Mouse (Mus musculus): ENCODE measurements around the gene Osbp2. TPM values are rescaled to one million over a fixed set of nuclear protein-coding genes. Genes with fewer than 3 reads are reported as not detected.

Osbp2 gene
- total and polyA plus RNA-seq, 3 experiments = 2.2 to 3.7 (median 2.2) TPM

DNA sequence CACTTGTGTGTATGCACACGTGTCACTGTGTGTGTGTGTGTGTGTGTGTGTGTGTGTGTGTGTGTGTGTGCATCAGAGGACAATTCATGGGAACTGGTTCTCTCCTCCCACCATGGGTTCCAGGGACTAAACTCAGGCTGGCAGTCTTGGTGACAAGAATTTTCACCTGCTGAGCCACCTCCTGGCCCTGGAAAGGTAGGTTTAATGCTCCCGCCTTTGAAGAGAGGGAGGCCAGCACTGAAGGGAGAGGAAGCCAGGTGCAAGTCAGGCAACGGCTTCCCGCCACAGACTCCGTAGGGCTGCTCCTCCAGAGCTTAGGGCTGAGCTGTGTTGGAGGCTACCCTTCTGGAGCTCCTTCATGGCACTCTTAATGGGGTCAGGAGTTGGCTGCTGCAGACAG, 104.3 kb downstream of the Osbp2 start:
- no peak for DNase-seq

GRCm38 (mm10) chr11:3755341-3755740, 108.4 kb downstream of the Osbp2 start:
- DNase-seq = no peak

DNA sequence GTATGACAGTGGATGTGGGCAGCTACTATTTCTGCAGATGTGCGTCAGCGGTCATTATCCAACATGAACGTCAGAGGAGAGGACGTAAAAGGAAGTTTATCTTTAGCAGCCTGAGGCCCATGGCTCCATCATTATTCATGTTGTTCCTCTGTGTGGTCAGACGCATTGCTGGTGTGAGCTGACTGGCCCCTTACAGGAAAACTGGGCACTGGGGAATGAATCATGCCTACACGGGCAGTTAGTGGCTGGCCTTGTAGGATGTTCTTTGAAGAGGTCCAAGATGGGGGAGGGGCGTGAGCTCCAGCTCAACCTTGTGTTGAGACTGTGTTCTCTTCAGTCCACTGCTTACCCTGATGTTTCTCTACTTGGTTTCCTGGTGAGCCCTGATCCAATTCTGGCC, 109.0 kb downstream of the Osbp2 start:
- peak; percentile 49 for DNase-seq

DNA sequence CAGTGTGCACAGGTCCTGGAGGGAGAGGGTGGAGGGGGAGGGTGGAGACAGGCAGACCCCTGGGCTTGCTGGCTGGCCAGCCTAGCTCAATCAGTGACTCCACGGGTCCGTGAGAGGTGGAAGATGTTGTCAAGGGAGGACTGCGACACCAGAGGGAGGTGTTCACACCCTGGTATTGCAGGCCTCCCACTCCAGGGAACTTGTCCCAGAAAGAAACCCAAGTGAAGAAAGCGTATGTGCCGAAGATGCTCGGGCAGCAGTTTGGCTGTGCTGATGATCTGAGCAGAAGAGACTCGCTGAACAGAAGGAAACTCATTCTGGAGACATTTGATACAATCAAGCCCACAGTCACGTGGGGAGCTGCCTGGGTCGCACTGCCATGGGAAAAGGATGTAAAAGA, 109.8 kb downstream of the Osbp2 start:
- no peak for DNase-seq

- no peak for DNase-seq
Measured at GRCm38 (mm10) chr11:3752766-3753165, 110.9 kb downstream of the Osbp2 start.

DNA sequence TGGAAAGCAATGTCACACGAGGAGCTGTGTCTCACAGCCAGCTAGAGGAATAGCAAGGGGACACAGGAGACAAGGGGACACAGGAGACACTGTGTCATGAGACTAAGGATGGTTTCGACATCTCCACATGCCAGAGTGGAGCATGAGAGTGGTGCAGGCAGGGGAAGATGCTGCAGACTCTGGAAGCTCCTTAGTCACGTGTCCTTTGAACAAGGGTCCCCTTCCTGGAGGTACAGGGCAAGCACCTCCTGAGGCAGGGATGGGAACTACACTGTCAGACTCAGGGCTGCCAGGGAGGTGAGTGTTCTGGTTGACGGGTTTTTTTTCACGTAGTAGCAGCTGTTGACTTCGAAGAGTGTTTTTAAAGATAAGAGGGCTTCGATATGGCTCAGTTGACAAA, 113.9 kb downstream of the Osbp2 start:
- no peak for DNase-seq

DNA sequence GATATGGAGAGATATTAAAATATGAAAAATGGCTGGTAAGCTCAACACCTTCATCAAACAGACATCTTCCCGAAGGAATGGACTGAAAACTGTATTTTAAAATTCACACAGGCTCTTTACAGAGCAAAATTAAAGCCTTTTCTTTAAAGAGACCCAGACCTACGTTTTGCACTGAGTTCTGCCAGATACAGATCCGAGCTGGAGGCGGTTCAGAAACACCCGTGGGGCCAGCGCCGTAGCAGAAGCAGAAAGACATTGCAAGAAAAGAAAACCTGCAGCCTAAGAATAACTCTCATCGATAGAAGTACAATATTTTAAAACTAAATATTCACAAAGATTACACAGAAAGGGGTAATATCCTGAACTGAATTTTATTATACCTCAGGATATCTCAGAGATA, 121.3 kb downstream of the Osbp2 start:
- DNase-seq = no peak

GRCm38 (mm10) chr11:3741183-3741582, 122.5 kb downstream of the Osbp2 start:
- DNase-seq = no peak

DNA sequence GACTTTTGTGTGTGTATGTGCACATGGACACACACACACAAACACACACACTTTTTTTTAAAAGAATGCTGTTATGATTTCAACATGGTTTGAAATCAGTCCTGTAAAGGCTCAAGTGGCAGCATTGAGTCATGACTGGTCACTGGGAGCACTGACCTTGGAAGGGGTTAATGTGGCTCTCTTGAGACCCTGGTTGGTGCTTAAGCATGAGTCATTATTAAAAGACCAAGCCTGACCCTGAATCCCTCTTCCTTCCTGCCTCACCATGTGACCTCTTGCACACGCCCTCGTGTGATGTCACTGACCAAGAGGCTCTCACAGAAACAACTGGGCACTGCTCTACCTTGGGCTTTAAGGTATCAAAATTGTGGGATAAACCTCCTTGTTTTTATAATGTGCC, 124.9 kb downstream of the Osbp2 start:
- peak; percentile 71 for DNase-seq

GRCm38 (mm10) chr11:3735715-3736114, 128.0 kb downstream of the Osbp2 start:
- DNase-seq = no peak

DNA sequence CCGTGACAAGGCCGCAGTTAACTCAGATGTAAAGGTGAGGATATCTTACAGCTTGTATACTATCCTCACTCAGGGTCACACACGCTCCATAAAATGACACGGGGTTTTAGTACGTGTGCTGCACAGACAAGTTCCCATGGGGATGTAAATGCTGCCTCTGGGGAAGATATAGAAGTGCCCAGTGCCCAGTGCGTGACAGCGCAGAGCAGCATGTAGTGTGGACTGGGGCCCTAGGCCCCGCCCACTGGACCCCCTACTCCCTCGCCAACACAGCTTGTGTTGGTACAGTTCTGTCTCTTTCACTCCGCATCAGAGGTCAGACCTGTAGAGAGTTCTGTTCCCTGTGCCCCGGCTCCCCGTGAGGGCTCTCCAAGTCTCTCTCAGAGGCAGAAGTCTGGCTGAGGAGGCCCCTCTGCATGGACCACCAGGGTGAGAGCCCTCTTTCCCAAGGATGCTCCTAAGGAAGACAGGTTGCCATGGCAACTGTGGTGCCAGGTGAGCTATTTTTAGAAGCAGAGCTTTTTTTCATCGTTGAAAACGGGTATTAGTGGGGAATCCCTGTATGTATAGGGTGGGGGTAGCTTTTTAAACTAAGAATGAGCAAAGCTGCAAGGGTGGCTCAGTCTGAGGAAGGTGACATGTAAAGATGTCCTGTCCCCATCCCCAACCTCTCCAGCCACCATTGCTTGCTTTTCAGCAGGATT, 129.6 kb downstream of the Osbp2 start:
- DNase-seq = no peak

- DNase-seq = no peak
Measured at GRCm38 (mm10) chr11:3731469-3731868, 132.2 kb downstream of the Osbp2 start.

DNA sequence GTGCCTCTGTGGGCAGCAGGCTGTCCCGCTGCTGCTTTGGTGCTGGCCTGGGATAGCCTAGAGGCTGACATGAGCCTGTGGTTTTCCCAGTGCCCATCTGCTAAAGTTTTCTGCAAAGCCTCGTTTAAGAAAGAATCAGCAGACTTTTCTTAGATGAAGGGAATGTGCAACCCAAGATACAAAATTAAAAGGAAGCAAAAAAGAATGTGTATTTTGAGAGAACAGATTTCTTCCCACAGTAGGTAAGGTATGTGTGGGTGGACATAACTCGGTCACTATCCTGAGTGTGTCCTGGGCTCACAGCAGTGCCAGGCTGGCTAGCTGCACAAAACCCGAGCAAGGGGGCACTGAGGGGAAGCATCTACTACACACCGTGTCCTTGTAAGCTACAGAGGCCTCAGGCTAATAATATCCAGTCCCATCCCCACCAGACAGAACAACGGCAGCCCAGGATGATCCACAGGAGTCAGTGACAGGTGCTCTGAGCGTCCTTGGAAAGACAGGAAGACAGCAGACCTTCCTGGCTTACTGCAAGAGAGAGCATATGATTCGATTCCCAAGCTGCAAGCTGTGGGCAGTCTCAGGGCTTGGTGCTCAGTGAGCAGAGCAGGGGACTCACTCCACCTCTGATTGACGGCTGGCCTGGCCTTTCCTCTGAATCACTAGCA, 136.1 kb downstream of the Osbp2 start:
- no peak for DNase-seq

DNA sequence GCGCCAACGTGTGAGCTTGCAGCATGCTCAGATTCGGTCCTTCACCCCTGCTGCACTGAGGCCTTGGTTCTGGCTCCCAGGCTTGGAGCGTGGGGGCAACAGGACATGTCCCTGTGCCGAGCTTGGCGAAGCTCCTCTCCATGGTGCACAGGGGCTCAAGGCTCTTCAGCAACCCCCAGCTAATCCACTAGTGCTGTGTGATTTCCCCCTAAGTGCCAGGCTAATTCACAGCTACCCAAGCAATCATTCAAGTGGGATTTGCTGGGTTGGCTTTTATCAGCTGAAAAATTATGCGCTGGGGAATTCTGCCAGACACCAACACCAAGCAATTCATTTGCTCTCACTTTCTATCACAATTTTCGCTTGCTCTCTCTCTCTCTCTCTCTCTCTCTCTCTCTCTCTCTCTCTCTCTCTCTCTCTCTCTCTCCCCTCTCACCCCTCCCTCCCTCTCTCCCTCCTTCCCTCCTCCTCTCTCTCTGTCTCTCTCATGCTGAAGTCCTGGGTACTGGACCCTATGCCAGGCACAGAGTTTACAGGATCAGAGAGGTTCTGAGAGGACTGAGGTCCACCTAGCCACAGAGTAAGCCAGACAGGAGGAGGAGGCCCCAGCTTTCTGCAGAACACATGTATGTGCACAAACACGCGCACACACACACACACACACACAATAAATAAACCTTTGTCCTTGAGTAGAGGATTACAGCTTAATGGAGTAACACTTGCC, 138.2 kb downstream of the Osbp2 start:
- no peak for DNase-seq

DNA sequence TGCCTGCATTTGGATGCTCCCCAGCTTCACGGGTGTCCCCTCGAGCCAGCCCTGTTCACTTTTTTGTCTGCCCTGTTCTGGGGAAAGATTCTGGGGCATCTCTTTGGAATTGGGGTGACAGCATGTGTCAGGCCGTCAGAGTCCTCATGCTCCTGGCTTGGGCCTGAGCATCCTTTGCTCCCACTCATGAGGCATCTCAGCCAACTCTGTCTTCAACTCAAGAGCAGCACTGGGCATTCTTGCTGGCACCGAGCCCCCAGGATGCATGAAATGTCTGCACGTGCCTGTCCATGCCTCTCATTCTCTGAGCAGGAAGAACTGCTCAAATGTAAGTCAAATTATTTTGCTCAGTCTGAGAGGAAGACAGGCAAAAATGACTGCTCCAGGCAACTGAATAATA, 139.0 kb downstream of the Osbp2 start:
- no peak for DNase-seq

DNA sequence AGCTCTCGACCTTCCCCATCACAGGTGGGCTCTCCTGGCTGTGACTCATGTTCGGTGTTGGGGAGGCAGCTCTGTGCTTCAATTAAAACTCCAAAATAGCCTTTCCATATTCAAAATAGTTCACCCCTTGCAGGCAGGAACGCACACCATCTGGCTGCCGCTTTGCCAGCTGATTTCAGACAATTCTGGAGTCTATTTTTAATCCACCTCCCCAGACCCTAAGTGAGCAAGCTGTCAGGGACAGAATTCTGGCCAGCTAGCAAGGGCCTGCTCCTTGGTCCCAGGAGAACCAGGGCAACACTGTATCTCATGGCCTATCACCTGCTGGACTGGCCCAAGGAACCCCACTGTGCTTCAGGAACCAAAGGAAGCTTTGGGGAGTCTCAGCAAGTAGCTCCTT, 139.8 kb downstream of the Osbp2 start:
- no peak for DNase-seq

- no peak for DNase-seq
Measured at GRCm38 (mm10) chr11:3722861-3723260, 140.8 kb downstream of the Osbp2 start.

- DNase-seq = no peak
Measured at GRCm38 (mm10) chr11:3722036-3722435, 141.7 kb downstream of the Osbp2 start.

DNA sequence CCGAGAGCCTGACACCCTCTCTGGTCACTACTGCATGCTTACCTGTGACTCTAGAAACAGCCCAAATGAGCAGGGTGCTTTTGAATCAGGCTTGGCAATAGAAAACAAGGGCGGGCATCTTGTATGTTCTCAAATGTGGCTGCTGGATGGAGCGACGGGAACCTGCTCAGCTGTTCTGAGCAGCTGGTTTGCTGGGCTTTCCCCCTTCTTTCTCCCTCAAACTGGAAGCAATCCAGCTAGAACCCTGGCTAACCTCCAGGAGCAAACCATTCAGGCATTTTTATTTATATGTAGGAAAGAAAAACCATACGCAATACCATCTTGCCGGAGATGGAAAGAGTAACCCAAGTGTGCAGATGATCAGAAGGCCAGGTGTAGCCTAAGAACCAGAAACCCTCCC, 147.0 kb downstream of the Osbp2 start:
- DNase-seq = no peak

DNA sequence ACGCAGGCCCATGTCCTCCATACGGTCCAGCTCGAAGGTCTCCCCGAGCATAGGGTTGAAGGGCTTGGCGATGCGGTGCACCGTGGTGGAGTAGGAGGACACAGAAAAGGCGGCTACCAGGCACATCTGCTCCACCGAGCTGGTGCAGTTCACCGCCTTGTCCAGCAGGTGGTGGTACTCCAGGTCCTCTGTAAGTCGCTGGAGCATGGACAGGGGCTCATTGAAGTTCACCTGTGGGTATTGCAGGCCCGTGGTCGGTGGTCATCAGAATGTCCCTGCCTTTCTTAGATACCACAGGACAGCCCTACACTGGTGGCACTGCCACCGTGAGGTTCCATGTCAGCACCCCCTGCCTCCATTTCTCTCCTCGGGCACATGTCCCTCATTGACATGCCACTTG, 149.2 kb downstream of the Osbp2 start:
- DNase-seq = peak; percentile 68

DNA sequence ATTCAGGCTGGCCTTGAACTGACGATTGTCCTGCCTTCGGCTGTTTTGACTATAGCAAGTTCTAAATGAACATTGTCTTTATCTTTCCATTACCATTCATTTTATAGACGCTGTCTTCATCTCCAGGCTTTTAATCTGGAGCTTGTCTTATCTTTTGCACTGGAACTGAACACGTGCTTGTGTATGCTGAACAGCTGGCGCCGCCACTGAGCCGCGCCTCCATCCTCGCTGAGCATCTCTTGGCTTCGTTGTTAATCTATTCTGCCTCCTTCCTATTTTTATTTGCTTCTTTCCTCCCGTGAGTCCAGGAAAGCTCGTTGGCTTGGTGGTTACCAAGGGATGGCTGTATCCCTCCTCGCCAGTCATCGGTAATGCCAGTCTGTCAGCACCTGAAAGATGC, 153.5 kb downstream of the Osbp2 start:
- DNase-seq = no peak

DNA sequence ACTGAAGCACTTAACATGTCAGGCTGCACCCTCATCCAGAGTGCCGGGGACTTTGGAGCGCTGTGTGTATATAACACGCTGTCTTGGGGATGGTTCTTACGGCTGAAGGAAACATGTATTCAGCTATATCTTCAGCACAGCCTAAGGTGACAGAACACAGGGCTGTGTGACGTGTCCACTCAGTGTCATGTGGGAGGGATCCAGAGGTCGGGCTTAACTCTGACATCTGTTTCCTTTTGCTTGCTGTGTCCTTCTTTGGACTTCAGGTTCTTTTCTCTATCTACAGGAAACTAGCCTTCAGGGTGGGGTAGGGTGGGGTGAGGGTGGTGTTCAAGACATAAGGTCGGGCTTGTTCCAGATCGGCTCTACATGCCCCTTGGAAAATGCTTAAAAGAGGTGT, 156.6 kb downstream of the Osbp2 start:
- no peak for DNase-seq

- DNase-seq = no peak
Measured at GRCm38 (mm10) chr11:3704404-3704803, 159.3 kb downstream of the Osbp2 start.

Data from adrenal gland, adult 2 months (tissue).